Comparison of ENCODE assay signal across 8 mouse cellular contexts in genomic region chr4:41165693-41166475, GRCm38 (mm10). TPM values are rescaled to one million over a fixed set of nuclear protein-coding genes. Genes with fewer than 3 reads are reported as not detected.
DNase-seq lines count a peak whose midpoint lies in the region; ATAC-seq and TF ChIP-seq lines count a peak whose summit lies in the region.

No protein-coding gene starts in this region.

- no peak for TF ChIP-seq POLR2A in MEL (IDR thresholded peaks at IDR 0.05; ENCODE audit: control insufficient read depth in 1 of 2, insufficient read depth in 1 of 2, low read depth in 1 of 2, low read length in 2 of 2, poor library complexity in 1 of 2)

- no peak overlapping the region for H3K4me3 ChIP-seq in MEL (ENCODE audit: control insufficient read depth in 1 of 2, insufficient read depth in 1 of 2, low read depth in 2 of 2, low read length in 2 of 2)
- H3K4me3 ChIP-seq in forebrain, embryonic 16.5 days (replicated peaks; ENCODE audit: low read length), result no peak overlapping the region
- no peak overlapping the region for H3K4me3 ChIP-seq in hindbrain, embryonic 13.5 days
- no peak overlapping the region for H3K4me3 ChIP-seq in lung, embryonic 16.5 days (ENCODE audit: low read length)

- no peaks in the 10 kb centered on the region for H3K27me3 ChIP-seq in MEL (ENCODE audit: control insufficient read depth in 1 of 2, insufficient read depth in 2 of 2, low read length in 2 of 2)
- H3K27me3 ChIP-seq in forebrain, embryonic 16.5 days (replicated peaks; ENCODE audit: control insufficient read depth, insufficient read depth, low read length), result no peaks in the 10 kb centered on the region
- H3K27me3 ChIP-seq in hindbrain, embryonic 13.5 days, result no peaks in the 10 kb centered on the region
- H3K27me3 ChIP-seq in lung, embryonic 16.5 days (ENCODE audit: control insufficient read depth, insufficient read depth, low read depth, low read length), result no peaks in the 10 kb centered on the region

- peak; percentile 58 for TF ChIP-seq RAD21 in MEL (IDR thresholded peaks at IDR 0.05; ENCODE audit: low read depth, low read length)

- H3K9ac ChIP-seq in MEL (ENCODE audit: control insufficient read depth, low read depth, low read length, poor library complexity, severe bottlenecking), result no peak overlapping the region
- H3K9ac ChIP-seq in forebrain, embryonic 16.5 days (replicated peaks; ENCODE audit: low read depth, low read length), result no peak overlapping the region
- no peak overlapping the region for H3K9ac ChIP-seq in hindbrain, embryonic 13.5 days
- H3K9ac ChIP-seq in lung, embryonic 16.5 days (ENCODE audit: low read length), result no peak overlapping the region

- DNase-seq in MEL (ENCODE audit: low read depth, low spot score), result peak; percentile 58
- peak; percentile 89 to 91 for DNase-seq in cerebellum, adult 18-20 months
- DNase-seq in layer of hippocampus, postnatal 10 days (ENCODE audit: low spot score in 2 of 2), result peak; percentile 88
- peak; percentile 93 for DNase-seq in retina, embryonic 14.5 days (ENCODE audit: low spot score)
- DNase-seq in urinary bladder, adult 18-20 months (ENCODE audit: low spot score in 2 of 2), result peak; percentile 33 to 58

- no peaks in the 10 kb centered on the region for H3K79me2 ChIP-seq in MEL (ENCODE audit: control insufficient read depth, insufficient read depth, low read length, poor library complexity)

- 64% methylated on average over 6 of the region's 6 CpGs for WGBS in forebrain, embryonic 16.5 days
- 78% methylated on average over 6 of the region's 6 CpGs for WGBS in hindbrain, embryonic 13.5 days
- 63% methylated on average over 6 of the region's 6 CpGs for WGBS in lung, embryonic 16.5 days

- H3K4me2 ChIP-seq in forebrain, embryonic 16.5 days (ENCODE audit: low read length), result no peak overlapping the region
- no peak overlapping the region for H3K4me2 ChIP-seq in hindbrain, embryonic 13.5 days
- H3K4me2 ChIP-seq in lung, embryonic 16.5 days (ENCODE audit: low read depth, low read length), result no peak overlapping the region

- H3K27ac ChIP-seq in MEL (ENCODE audit: control insufficient read depth, low read depth, low read length), result no peak overlapping the region
- peak overlapping the region; percentile 75; the same call in 1 of the 2 replicates for H3K27ac ChIP-seq in forebrain, embryonic 16.5 days (ENCODE audit: low read length)
- H3K27ac ChIP-seq in hindbrain, embryonic 13.5 days, result peak overlapping the region; percentile 52
- H3K27ac ChIP-seq in lung, embryonic 16.5 days (ENCODE audit: low read length), result no peak overlapping the region

- ATAC-seq in forebrain, embryonic 16.5 days, result peak; percentile 62
- ATAC-seq in hindbrain, embryonic 13.5 days (ENCODE audit: low FRiP score), result no peak
- ATAC-seq in lung, embryonic 16.5 days (ENCODE audit: low read depth), result peak; percentile 26; the same call in 1 of the 2 replicates

- no peak for TF ChIP-seq EP300 in MEL (IDR thresholded peaks at IDR 0.05; ENCODE audit: low read depth in 1 of 2, low read length in 2 of 2)

- peaks cover 2 to 4% of the 10 kb centered on the region in 2 experiments; a peak in 1 of 4 replicates for H3K4me1 ChIP-seq in MEL (ENCODE audit: control insufficient read depth in 1 of 2, insufficient read depth in 2 of 2, low read length in 2 of 2)
- H3K4me1 ChIP-seq in forebrain, embryonic 16.5 days (replicated peaks; ENCODE audit: control insufficient read depth, insufficient read depth, low read length), result peaks cover 6% of the 10 kb centered on the region
- peaks cover 6% of the 10 kb centered on the region; the same call in 1 of the 2 replicates for H3K4me1 ChIP-seq in hindbrain, embryonic 13.5 days (replicated peaks)
- peaks cover 5% of the 10 kb centered on the region for H3K4me1 ChIP-seq in lung, embryonic 16.5 days (replicated peaks; ENCODE audit: control insufficient read depth, insufficient read depth, low read length)

- no peaks in the 10 kb centered on the region for H3K9me3 ChIP-seq in MEL (replicated peaks; ENCODE audit: insufficient read depth, low read length)
- H3K9me3 ChIP-seq in forebrain, embryonic 16.5 days (ENCODE audit: control insufficient read depth, low read length), result no peaks in the 10 kb centered on the region
- H3K9me3 ChIP-seq in hindbrain, embryonic 13.5 days, result no peaks in the 10 kb centered on the region
- H3K9me3 ChIP-seq in lung, embryonic 16.5 days (ENCODE audit: control insufficient read depth, low read length), result no peaks in the 10 kb centered on the region

- peaks cover 0 to 5% of the 10 kb centered on the region in 2 experiments; a peak in 2 of 4 replicates for H3K36me3 ChIP-seq in MEL (ENCODE audit: control insufficient read depth in 1 of 2, insufficient read depth in 2 of 2, low read length in 2 of 2)
- peaks cover 4% of the 10 kb centered on the region; the same call in 1 of the 2 replicates for H3K36me3 ChIP-seq in forebrain, embryonic 16.5 days (ENCODE audit: control insufficient read depth, insufficient read depth)
- H3K36me3 ChIP-seq in hindbrain, embryonic 13.5 days, result peaks cover 18% of the 10 kb centered on the region
- no peaks in the 10 kb centered on the region; the same call in 1 of the 2 replicates for H3K36me3 ChIP-seq in lung, embryonic 16.5 days (ENCODE audit: control insufficient read depth, insufficient read depth, low read length)

- TF ChIP-seq CTCF in MEL (IDR thresholded peaks at IDR 0.05 in 2 of 3, conservative IDR thresholded peaks at IDR 0.05 in 1 of 3; ENCODE audit: control insufficient read depth in 1 of 3, insufficient read depth in 1 of 3, low read depth in 2 of 3, low read length in 3 of 3, poor library complexity in 1 of 3, severe bottlenecking in 1 of 3), result peak; percentile 35 to 80 (median 56); a peak in 5 of 6 replicates

TF ChIP-seq in MEL, 35 proteins besides CTCF, POLR2A, EP300 and RAD21:
- TF ChIP-seq MYB (IDR thresholded peaks at IDR 0.05; ENCODE audit: low read depth, low read length) (no peak), MAX (IDR thresholded peaks at IDR 0.05; ENCODE audit: low read length) (no peak), ZC3H11A (IDR thresholded peaks at IDR 0.05; ENCODE audit: low read depth, low read length) (peak; percentile 48), SMC3 (IDR thresholded peaks at IDR 0.05; ENCODE audit: low read depth, low read length) (peak; percentile 88), SIN3A (IDR thresholded peaks at IDR 0.05; ENCODE audit: low read length) (no peak), ELF1 (IDR thresholded peaks at IDR 0.05; ENCODE audit: low read depth, low read length) (no peak), JUND (IDR thresholded peaks at IDR 0.05; ENCODE audit: low read depth, low read length) (no peak)

RNA-seq across cellular contexts. Expression of gene Ube2r2, which starts 30.3 kb away (rescaled TPM):
- 24.5 and 28.2 TPM in 2 replicates for total RNA-seq in MEL (2012; rRNA removed)
- polyA plus RNA-seq in MEL (2012; ENCODE audit: insufficient read depth in 1 of 2, insufficient read length in 2 of 2, low read depth in 1 of 2, low replicate concordance in 2 of 2, missing spikeins in 1 of 2), result 10 to 100 TPM; 70.1 to 94.1 TPM
- 51.4 and 56.2 TPM in 2 replicates for polyA plus RNA-seq in forebrain, embryonic 16.5 days (2015; fragmentation: Nextera tagmentation; extraction: Ambion mirVana)
- 71.3 and 79.8 TPM in 2 replicates for polyA plus RNA-seq in hindbrain, embryonic 13.5 days (2015; fragmentation: Nextera tagmentation; extraction: Ambion mirVana)
- total RNA-seq in layer of hippocampus, postnatal 10 days (2021), result 10 to 100 TPM; 84.2 to 84.4 TPM
- 72.9 and 75.6 TPM in 2 replicates for polyA plus RNA-seq in lung, embryonic 16.5 days (2015; fragmentation: Nextera tagmentation; extraction: Ambion mirVana)

RNA-seq across cellular contexts. Expression of gene Nol6, which starts 41.6 kb away (rescaled TPM):
- 28.1 and 36.6 TPM in 2 replicates for total RNA-seq in MEL (2012; rRNA removed)
- 10 to 100 TPM in 1 of 2 experiments, not detected in 1; 71.2 TPM for polyA plus RNA-seq in MEL (2012; ENCODE audit: insufficient read depth in 1 of 2, insufficient read length in 2 of 2, low read depth in 1 of 2, low replicate concordance in 2 of 2, missing spikeins in 1 of 2)
- 41.7 and 45.6 TPM in 2 replicates for polyA plus RNA-seq in forebrain, embryonic 16.5 days (2015; fragmentation: Nextera tagmentation; extraction: Ambion mirVana)
- 31.0 and 32.5 TPM in 2 replicates for polyA plus RNA-seq in hindbrain, embryonic 13.5 days (2015; fragmentation: Nextera tagmentation; extraction: Ambion mirVana)
- 10 to 100 TPM; 86.2 to 87.7 TPM for total RNA-seq in layer of hippocampus, postnatal 10 days (2021)
- polyA plus RNA-seq in lung, embryonic 16.5 days (2015; fragmentation: Nextera tagmentation; extraction: Ambion mirVana), result 19.7 and 22.5 TPM in 2 replicates

Comparison
In these comparisons a context has a peak if more than half of its experiments do, and no peak if none do; other contexts are left out.
1. H3K27ac ChIP-seq: peak in forebrain, embryonic 16.5 days (single experiment) and hindbrain, embryonic 13.5 days (single experiment); none in MEL (single experiment) and lung, embryonic 16.5 days (single experiment).
2. Peak in every context shown above with its lines, with median percentiles within 50 percentile points of each other: DNase-seq.